23 mouse cellular contexts compared by ENCODE assay signal in genomic region chr3:92429323-92429722, GRCm38 (mm10). TPM values are rescaled to one million over a fixed set of nuclear protein-coding genes. Genes with fewer than 3 reads are reported as not detected.
A peak's percentile ranks its signal among the peaks of the same experiment; 100 is the strongest.
DNase-seq lines count a peak whose midpoint lies in the region; ATAC-seq and TF ChIP-seq lines count a peak whose summit lies in the region.
"Had no signal": no experiment of that assay in that cellular context is flagged by ENCODE, and none has a peak within 500 bp of the region (broad histone marks: within the 10 kb centered on the region; RNA-seq: fewer than 3 reads in every experiment).

TSS of gene Gm9774 (minus strand) at chr3:92429423.

- no peaks in the 10 kb centered on the region for H3K4me1 ChIP-seq in hindbrain, embryonic 16.5 days (ENCODE audit: control insufficient read depth, insufficient read depth, low read depth, low read length)
- H3K4me1 ChIP-seq in hindbrain, embryonic 10.5 days (replicated peaks) = no peaks in the 10 kb centered on the region
- no peaks in the 10 kb centered on the region for H3K4me1 ChIP-seq in ES-E14 (ENCODE audit: control insufficient read depth in 2 of 2, insufficient read depth in 2 of 2, low read length in 2 of 2, poor library complexity in 1 of 2)
- no peaks in the 10 kb centered on the region for H3K4me1 ChIP-seq in brown adipose tissue, adult 24 weeks (ENCODE audit: control insufficient read depth, insufficient read depth, insufficient read length, low read length)
- no peaks in the 10 kb centered on the region for H3K4me1 ChIP-seq in stomach, postnatal 0 days (replicated peaks; ENCODE audit: control insufficient read depth, insufficient read depth)
- H3K4me1 ChIP-seq: embryonic facial prominence, embryonic 12.5 days; heart, embryonic 13.5 days; neural tube, embryonic 12.5 days had no signal

- no peak within 1 kb of the TSS for H3K27ac ChIP-seq in hindbrain, embryonic 16.5 days (ENCODE audit: low read depth, low read length)
- H3K27ac ChIP-seq in hindbrain, embryonic 10.5 days = no peak within 1 kb of the TSS
- H3K27ac ChIP-seq in ES-E14 (ENCODE audit: insufficient read depth, low read depth, low read length, poor library complexity, severe bottlenecking) = no peak within 1 kb of the TSS
- no peak within 1 kb of the TSS for H3K27ac ChIP-seq in brown adipose tissue, adult 24 weeks (replicated peaks; ENCODE audit: low read depth, low read length)
- no peak within 1 kb of the TSS for H3K27ac ChIP-seq in stomach, postnatal 0 days (replicated peaks)
- H3K27ac ChIP-seq: embryonic facial prominence, embryonic 12.5 days; heart, embryonic 13.5 days; layer of hippocampus, adult 2 months; neural tube, embryonic 12.5 days had no signal

- 97% methylated on average over 6 of the region's 6 CpGs for WGBS in hindbrain, embryonic 16.5 days
- 92% methylated on average over 6 of the region's 6 CpGs for WGBS in hindbrain, embryonic 10.5 days
- WGBS in stomach, postnatal 0 days = 94% methylated on average over 6 of the region's 6 CpGs

- TF ChIP-seq EP300 in stomach, postnatal 0 days (optimal IDR thresholded peaks at IDR 0.05) = no peak

- no peaks in the 10 kb centered on the region for H3K36me3 ChIP-seq in hindbrain, embryonic 16.5 days (ENCODE audit: control insufficient read depth, insufficient read depth, low read length)
- no peaks in the 10 kb centered on the region for H3K36me3 ChIP-seq in hindbrain, embryonic 10.5 days
- H3K36me3 ChIP-seq in ES-E14 (ENCODE audit: control insufficient read depth, insufficient read depth, low read length, poor library complexity, severe bottlenecking) = no peaks in the 10 kb centered on the region
- no peaks in the 10 kb centered on the region for H3K36me3 ChIP-seq in stomach, postnatal 0 days (ENCODE audit: control insufficient read depth, insufficient read depth, low read length)
- H3K36me3 ChIP-seq: embryonic facial prominence, embryonic 12.5 days; G1E; heart, embryonic 13.5 days; neural tube, embryonic 12.5 days had no signal

- no peak within 1 kb of the TSS for H3K4me3 ChIP-seq in hindbrain, embryonic 16.5 days (ENCODE audit: low read length)
- H3K4me3 ChIP-seq in hindbrain, embryonic 10.5 days = no peak within 1 kb of the TSS
- H3K4me3 ChIP-seq in ES-E14 (ENCODE audit: insufficient read depth in 1 of 2, low read depth in 1 of 2, low read length in 2 of 2, poor library complexity in 1 of 2, severe bottlenecking in 1 of 2) = peak within 1 kb of the TSS in 1 of 2 experiments; percentile 21; a peak in 1 of 4 replicates
- H3K4me3 ChIP-seq in brown adipose tissue, adult 24 weeks (ENCODE audit: insufficient read depth, low read depth, low read length) = no peak within 1 kb of the TSS
- no peak within 1 kb of the TSS for H3K4me3 ChIP-seq in stomach, postnatal 0 days (ENCODE audit: low read depth, low read length)
- H3K4me3 ChIP-seq: embryonic facial prominence, embryonic 12.5 days; heart, embryonic 13.5 days; layer of hippocampus, adult 2 months; neural tube, embryonic 12.5 days had no signal

- TF ChIP-seq CTCF in stomach, postnatal 0 days (IDR thresholded peaks at IDR 0.05; ENCODE audit: low read depth) = no peak

- no peak for ATAC-seq in hindbrain, embryonic 16.5 days
- ATAC-seq in stomach, postnatal 0 days (ENCODE audit: low FRiP score, low TSS enrichment) = no peak
- ATAC-seq in granulocyte monocyte progenitor cell, adult 5-6 weeks (replicated peaks; ENCODE audit: poor library complexity, severe bottlenecking) = no peak
- ATAC-seq: inflammation-experienced regulatory T-cells, adult 6 months had no signal

- no peak within 1 kb of the TSS for H3K4me2 ChIP-seq in hindbrain, embryonic 16.5 days (ENCODE audit: low read length)
- no peak within 1 kb of the TSS for H3K4me2 ChIP-seq in stomach, postnatal 0 days (replicated peaks; ENCODE audit: low read depth)
- H3K4me2 ChIP-seq: embryonic facial prominence, embryonic 12.5 days; heart, embryonic 13.5 days; neural tube, embryonic 12.5 days had no signal

- in situ Hi-C loops in ES-E14 (cut with MboI; ENCODE audit: low sequenced_read_pairs in 2 of 2, unreplicated experiment in 2 of 2) = no loop called here

- H3K27me3 ChIP-seq in hindbrain, embryonic 16.5 days (replicated peaks; ENCODE audit: control insufficient read depth, insufficient read depth, low read length) = no peaks in the 10 kb centered on the region
- H3K27me3 ChIP-seq in hindbrain, embryonic 10.5 days (ENCODE audit: insufficient read depth, poor library complexity, severe bottlenecking) = no peaks in the 10 kb centered on the region
- no peaks in the 10 kb centered on the region for H3K27me3 ChIP-seq in stomach, postnatal 0 days (ENCODE audit: control insufficient read depth, insufficient read depth, low read length)
- H3K27me3 ChIP-seq: embryonic facial prominence, embryonic 12.5 days; heart, embryonic 13.5 days; neural tube, embryonic 12.5 days had no signal

- no peaks in the 10 kb centered on the region for H3K9me3 ChIP-seq in hindbrain, embryonic 16.5 days (ENCODE audit: control insufficient read depth, low read length)
- H3K9me3 ChIP-seq in hindbrain, embryonic 10.5 days = no peaks in the 10 kb centered on the region
- no peaks in the 10 kb centered on the region for H3K9me3 ChIP-seq in ES-E14 (ENCODE audit: control insufficient read depth, insufficient read depth, low read depth, low read length)
- no peaks in the 10 kb centered on the region for H3K9me3 ChIP-seq in stomach, postnatal 0 days (ENCODE audit: control insufficient read depth, low read length)
- H3K9me3 ChIP-seq: embryonic facial prominence, embryonic 12.5 days; heart, embryonic 13.5 days; neural tube, embryonic 12.5 days had no signal

- no peak for DNase-seq in hindbrain, embryonic 10.5 days (ENCODE audit: low spot score)
- DNase-seq in ES-E14 (ENCODE audit: low read depth, low spot score) = no peak
- no peak for DNase-seq in stomach, postnatal 0 days (ENCODE audit: low spot score)
- no peak for DNase-seq in ovary, postnatal 10 days (ENCODE audit: low spot score)
- DNase-seq: adrenal gland, postnatal 36 days; cerebellum, adult 8-10 months; heart, adult 18-20 months; heart, postnatal 36 days; kidney, adult 2 months; kidney, postnatal 14 days; layer of hippocampus, postnatal 36 days; liver; lung, postnatal 10 days; thymus, adult 2 months had no signal

- H3K9ac ChIP-seq in hindbrain, embryonic 16.5 days (ENCODE audit: low read depth, low read length) = no peak within 1 kb of the TSS
- H3K9ac ChIP-seq in ES-E14 (ENCODE audit: insufficient read depth, low read depth, low read length, poor library complexity, severe bottlenecking) = no peak within 1 kb of the TSS
- no peak within 1 kb of the TSS for H3K9ac ChIP-seq in stomach, postnatal 0 days (ENCODE audit: low read length)
- H3K9ac ChIP-seq: embryonic facial prominence, embryonic 12.5 days; heart, embryonic 13.5 days; neural tube, embryonic 12.5 days had no signal

TF ChIP-seq in ES-E14, 5 proteins besides CTCF, POLR2A, EP300 and RAD21:
- TF ChIP-seq HCFC1 (IDR thresholded peaks at IDR 0.05; ENCODE audit: borderline replicate concordance, insufficient read depth, low read length) (no peak), CHD2 (IDR thresholded peaks at IDR 0.05; ENCODE audit: low read depth, low read length) (no peak), ZNF384 (IDR thresholded peaks at IDR 0.05; ENCODE audit: low read depth, low read length) (no peak), ZC3H11A (IDR thresholded peaks at IDR 0.05; ENCODE audit: borderline replicate concordance, low read depth, low read length) (no peak), MAFK (IDR thresholded peaks at IDR 0.05; ENCODE audit: insufficient read depth, low read depth, low read length) (no peak)
TF ChIP-seq in ES-E14: peak in this region for 0.

RNA-seq across cellular contexts. Expression of gene Gm9774, which starts in this region (rescaled TPM):
- polyA plus RNA-seq in hindbrain, embryonic 16.5 days (2015; fragmentation: Nextera tagmentation; extraction: Ambion mirVana) = 6.1 and 18.1 TPM in 2 replicates
- polyA plus RNA-seq in hindbrain, embryonic 10.5 days (2016; fragmentation: Nextera tagmentation; extraction: Ambion mirVana) = 8.3 and 9.8 TPM in 2 replicates
- total RNA-seq in ES-E14 (2012; rRNA removed) = 8.2 and 16.7 TPM in 2 replicates
- 31.8 and 35.2 TPM in 2 replicates for polyA plus RNA-seq in brown adipose tissue, adult 24 weeks (2012; ENCODE audit: insufficient read depth, insufficient read length, missing spikeins)
- polyA plus RNA-seq in stomach, postnatal 0 days (2015; fragmentation: Nextera tagmentation; extraction: Ambion mirVana) = 10.3 and 10.6 TPM in 2 replicates
- total RNA-seq in granulocyte monocyte progenitor cell, adult 5-6 weeks (2014; fragmentation: Nextera tagmentation) = 5.2 and 10.9 TPM in 2 replicates
- total RNA-seq in granulocyte monocyte progenitor cell, adult 5-6 weeks (2017) = 1.2 TPM in 2 replicates
